Mouse (Mus musculus) activated CD4-positive, CD25-positive, alpha-beta regulatory T cell, adult 9 weeks (primary cell): Measurements from ENCODE around the gene Astl. TPM values are rescaled to one million over a fixed set of nuclear protein-coding genes. Genes with fewer than 3 reads are reported as not detected.

ENCODE experiments used
- polyA plus RNA-seq: library from polyadenylated mRNA; unstranded; fragments of 100-300 nt; shearing (Covaris generic); gene quantifications from one replicate; pipeline ENCODE4 v1.2.1, GENCODE M21; 2017

The Astl gene
- not detected for polyA plus RNA-seq

GRCm38 (mm10) chr2:127338416-127338815 lies at the start of gene Astl:
Gene Astl, plus strand, starts transcription at chr2:127338639.

GRCm38 (mm10) chr2:127335767-127336496 lies 2.5 kb upstream of the Astl start, which contains the start of gene Dusp2:
Gene Dusp2, plus strand, starts transcription at chr2:127336159.

GRCm38 (mm10) chr2:127362459-127363281 lies 24.2 kb downstream of the Astl start, which contains the start of gene Adra2b:
Gene Adra2b, plus strand, starts transcription at chr2:127363208.

Other genes with a start within 250 kb of the Astl start
- gene Ncaph, start 204.7 kb upstream of the Astl start, polyA plus RNA-seq, result 10.0 TPM
- gene Itpripl1, start 195.2 kb upstream of the Astl start, polyA plus RNA-seq, result 8.3 TPM
- 0.65 TPM for gene 1810024B03Rik, start 130.4 kb upstream of the Astl start, polyA plus RNA-seq
- 113 TPM for gene Snrnp200, start 130.3 kb upstream of the Astl start, polyA plus RNA-seq
- 100 TPM for gene Ciao1, start 90.8 kb upstream of the Astl start, polyA plus RNA-seq
- 28.1 TPM for gene Tmem127, start 90.7 kb upstream of the Astl start, polyA plus RNA-seq
- 30.1 TPM for gene Stard7, start 68.4 kb upstream of the Astl start, polyA plus RNA-seq
- gene Dusp2, start 2.5 kb upstream of the Astl start, polyA plus RNA-seq, result 14.2 TPM
- not detected for gene Adra2b, start 24.6 kb downstream of the Astl start, polyA plus RNA-seq
- gene Gpat2, start 86.6 kb downstream of the Astl start, polyA plus RNA-seq, result 0.44 TPM
- gene Fahd2a, start 105.9 kb downstream of the Astl start, polyA plus RNA-seq, result 29.8 TPM
- gene Kcnip3, start 183.5 kb downstream of the Astl start, polyA plus RNA-seq, result 0.29 TPM
- not detected for gene Prom2, start 202.8 kb downstream of the Astl start, polyA plus RNA-seq
- gene Zfp661, start 248.5 kb downstream of the Astl start, polyA plus RNA-seq, result 3.5 TPM
- gene Mrps5, start 248.6 kb downstream of the Astl start, polyA plus RNA-seq, result 130 TPM